Mouse (Mus musculus) C2C12 (cell line): Measurements from ENCODE around the gene Ect2l.

ENCODE experiments used
- CEBPB ChIP-seq: IDR thresholded peaks from one replicate; pipeline ENCODE4 v1.6.1; 2011; ENCODE audit warnings: low read depth, mild to moderate bottlenecking, control low read depth, moderate library complexity
- CTCF ChIP-seq: IDR thresholded peaks from one replicate; pipeline ENCODE4 v1.5.1; 2011; ENCODE audit not compliant: control insufficient read depth, insufficient read depth, insufficient read length
- FOSL1 ChIP-seq: IDR thresholded peaks from one replicate; pipeline ENCODE4 v1.8.0; 2011; ENCODE audit warnings: mild to moderate bottlenecking, low read length; ENCODE audit not compliant: poor library complexity, insufficient read depth, severe bottlenecking
- MAX ChIP-seq: IDR thresholded peaks from one replicate; pipeline ENCODE4 v1.6.1; 2011; ENCODE audit warnings: mild to moderate bottlenecking, control low read depth
- MYOG ChIP-seq: IDR thresholded peaks from one replicate; pipeline ENCODE4 v1.6.1; 2011; ENCODE audit not compliant: control insufficient read depth, insufficient read length; ENCODE audit errors: extremely low read depth
- USF1 ChIP-seq: IDR thresholded peaks from one replicate; pipeline ENCODE4 v1.6.1; 2011; ENCODE audit warnings: low read depth, mild to moderate bottlenecking, control low read depth, moderate library complexity

GRCm38 (mm10) chr10:18175087-18175486, 35.6 kb downstream of the Ect2l start:
- TF ChIP-seq USF1 (no peak), CTCF (no peak), MAX (no peak), CEBPB (no peak), FOSL1 (no peak), MYOG (no peak)
